Mouse (Mus musculus): ENCODE data around the gene Egln3.

Gene Egln3

GRCm38 (mm10) chr12:54202276-54202675, 1.4 kb downstream of the Egln3 start:
- no peak for DNase-seq

DNA sequence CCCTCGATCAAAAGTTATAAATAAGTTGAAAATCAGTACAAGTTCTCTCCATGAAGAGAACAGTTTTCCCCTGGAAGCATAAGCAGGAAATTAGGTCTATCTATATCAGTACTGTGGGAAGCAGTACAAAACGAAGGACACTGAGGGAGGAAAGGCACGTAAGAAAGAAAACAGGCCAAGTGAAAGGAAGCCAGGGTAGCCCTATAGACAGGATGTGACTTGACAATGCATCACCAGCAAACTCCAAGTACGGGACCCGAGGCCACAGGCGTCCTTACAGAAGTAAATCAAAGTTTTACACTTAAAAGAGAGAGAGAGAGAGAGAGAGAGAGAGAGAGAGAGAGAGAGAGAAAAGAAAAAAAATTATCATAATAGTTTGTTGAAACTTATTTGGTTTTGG, 2.8 kb downstream of the Egln3 start:
- DNase-seq, result no peak

DNA sequence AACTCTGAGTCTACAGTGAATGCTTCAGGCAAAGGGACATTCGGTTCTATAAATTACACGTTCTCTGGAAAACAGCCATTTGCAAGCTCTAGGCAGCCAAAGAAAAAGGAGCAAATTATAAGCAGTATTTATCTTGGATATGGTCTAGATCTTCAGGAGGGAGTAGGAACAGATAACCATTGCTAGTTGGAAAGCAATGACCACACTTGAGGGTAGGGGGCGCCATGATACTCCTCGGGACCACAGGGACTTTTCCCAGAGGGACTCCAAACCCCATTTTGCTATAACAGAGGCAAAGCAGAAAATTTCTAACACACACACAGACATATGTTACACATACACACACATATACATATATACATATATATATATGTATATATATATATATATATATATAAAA, 3.5 kb downstream of the Egln3 start:
- peak; percentile 38 for DNase-seq

DNA sequence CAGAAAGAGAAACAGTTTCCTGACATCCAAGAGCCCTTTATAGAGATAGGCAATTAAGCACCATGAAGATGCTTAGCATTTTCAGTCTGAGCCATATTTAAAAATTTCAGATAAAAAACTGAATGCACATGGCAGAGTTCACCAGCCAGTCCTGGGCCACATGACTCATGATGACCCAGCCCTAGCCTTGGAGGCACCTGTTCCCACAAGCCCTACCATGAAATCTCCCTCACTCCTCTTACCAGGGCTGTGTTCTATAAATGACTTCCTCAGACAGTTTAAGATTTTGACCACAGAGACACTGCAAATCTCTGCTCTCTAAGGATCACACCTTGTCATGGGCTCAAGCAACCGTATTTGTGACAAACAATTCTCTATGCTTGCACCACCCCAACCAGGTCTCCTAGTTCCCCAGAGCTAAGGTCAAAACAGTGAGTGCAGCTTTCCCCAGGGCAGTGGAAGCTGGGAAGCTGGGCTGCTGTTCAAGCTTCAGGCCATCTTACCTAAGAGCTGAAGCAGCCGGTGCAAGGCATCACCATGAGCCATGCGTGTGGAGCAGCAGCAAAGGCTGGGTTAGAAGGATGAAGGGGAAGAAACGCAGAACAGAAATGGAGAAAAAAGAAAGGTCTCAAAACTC, 5.3 kb downstream of the Egln3 start:
- DNase-seq, result no peak

DNA sequence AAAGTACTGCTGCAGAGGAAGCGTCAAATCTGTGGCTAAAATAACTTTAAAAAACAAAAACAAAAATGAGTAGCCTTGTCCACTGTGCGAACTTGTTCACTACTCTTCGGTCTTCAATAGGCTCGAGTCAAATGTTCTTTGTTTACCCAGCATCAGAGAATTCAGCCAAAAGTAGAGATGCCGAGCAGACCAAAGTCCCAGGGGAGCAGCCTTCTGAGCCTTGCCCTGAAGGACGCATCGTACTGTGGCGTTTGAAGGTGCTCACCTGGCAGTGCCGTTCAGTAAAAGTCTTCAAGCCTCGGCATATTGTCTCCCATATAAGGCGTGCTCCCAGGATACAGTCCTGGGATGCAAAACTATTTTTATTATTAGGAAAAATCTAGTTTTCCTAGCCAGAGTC, 5.8 kb downstream of the Egln3 start:
- DNase-seq, result no peak

GRCm38 (mm10) chr12:54197301-54197782, 6.3 kb downstream of the Egln3 start:
- DNase-seq, result no peak

GRCm38 (mm10) chr12:54196881-54197280, 6.8 kb downstream of the Egln3 start:
- no peak for DNase-seq

GRCm38 (mm10) chr12:54194159-54194558, 9.5 kb downstream of the Egln3 start:
- no peak for DNase-seq

- no peak for DNase-seq
These were observed 11.4 kb downstream of the Egln3 start for GRCm38 (mm10) chr12:54192305-54192661.

- DNase-seq, result peak; percentile 82
These were observed 11.9 kb downstream of the Egln3 start for GRCm38 (mm10) chr12:54191608-54192304.

DNA sequence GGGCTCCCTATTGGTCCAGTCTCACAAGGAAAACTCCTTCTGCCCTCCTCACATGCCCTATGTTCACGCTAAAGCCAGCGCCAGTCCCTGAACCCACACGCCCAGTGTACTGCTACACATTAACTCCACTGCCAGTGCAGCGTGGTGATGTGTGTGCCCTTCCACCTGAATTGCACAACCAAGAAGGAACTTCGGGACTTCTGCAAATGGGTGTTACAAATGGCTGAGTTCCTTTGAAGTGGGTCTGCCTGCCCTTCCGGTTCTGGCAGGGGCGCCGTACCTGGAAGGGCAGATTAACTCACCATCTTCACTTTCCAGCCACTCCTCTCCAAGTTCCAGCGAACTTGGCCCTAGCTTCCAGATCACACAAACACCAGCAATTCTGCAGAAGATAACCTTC, 12.5 kb downstream of the Egln3 start:
- DNase-seq, result peak; percentile 61

DNA sequence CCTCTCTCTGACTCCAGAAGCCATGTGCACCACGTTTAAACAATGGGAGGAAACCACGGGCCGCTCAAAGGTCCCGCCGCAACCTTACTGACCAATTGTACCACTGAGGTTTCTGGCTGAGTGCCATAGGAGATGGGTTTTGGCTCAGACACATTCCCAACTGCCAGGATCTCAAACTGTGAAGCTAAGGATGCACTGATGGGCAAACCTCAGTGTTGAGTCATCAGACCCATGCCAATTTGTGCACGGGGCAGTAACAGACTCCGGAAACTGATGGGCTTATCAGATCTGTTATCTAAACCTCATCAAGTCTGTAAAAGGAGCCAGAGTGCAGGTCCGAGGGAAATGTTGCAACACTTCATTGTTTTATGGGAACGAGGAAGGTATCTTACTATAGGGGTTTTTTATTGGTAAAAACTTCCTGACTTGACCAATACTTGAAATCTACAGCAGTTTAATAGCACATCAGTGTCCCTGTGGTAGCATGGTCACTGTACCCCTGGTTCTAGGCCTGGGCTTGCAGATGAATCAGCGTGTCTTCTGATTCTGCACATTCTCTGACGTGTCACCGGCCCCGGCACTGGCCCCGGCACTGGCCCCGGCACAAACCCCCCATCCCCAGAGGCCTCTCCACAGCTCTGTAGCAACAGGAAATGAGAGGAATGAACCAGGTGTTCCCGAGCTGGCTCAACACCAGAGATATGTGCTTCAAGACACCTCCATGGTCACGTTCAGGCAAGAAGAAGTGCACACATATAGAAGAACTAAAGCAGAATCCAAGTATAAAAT, 15.7 kb downstream of the Egln3 start:
- DNase-seq, result peak; percentile 57

GRCm38 (mm10) chr12:54186926-54187623, 16.6 kb downstream of the Egln3 start:
- DNase-seq, result no peak

- no peak for DNase-seq
These were observed 19.4 kb downstream of the Egln3 start for GRCm38 (mm10) chr12:54184264-54184663.

- DNase-seq, result no peak
These were observed 25.3 kb downstream of the Egln3 start for GRCm38 (mm10) chr12:54178323-54178722.

DNA sequence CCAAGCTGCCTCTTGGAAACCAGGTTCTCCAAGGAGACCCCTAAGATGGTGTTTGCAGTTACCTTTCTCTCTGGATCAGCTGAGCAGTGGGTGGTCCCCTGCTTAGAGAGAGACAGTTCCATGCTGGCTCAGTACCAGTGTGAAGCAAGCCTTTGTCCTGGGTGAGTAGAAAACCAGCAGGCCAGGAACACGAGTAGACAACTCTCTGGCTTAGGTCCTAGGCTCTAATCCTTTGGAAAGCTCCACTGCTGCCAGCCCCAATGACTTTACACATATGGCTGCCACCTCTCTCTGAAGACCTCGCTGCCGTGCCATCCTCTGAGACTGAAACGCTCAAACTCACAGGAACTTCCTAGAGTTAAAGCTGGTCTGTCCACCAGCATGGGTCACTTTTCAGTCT, 34.9 kb downstream of the Egln3 start:
- no peak for DNase-seq

GRCm38 (mm10) chr12:54167737-54168136, 35.9 kb downstream of the Egln3 start:
- DNase-seq, result peak; percentile 22

- DNase-seq, result no peak
These were observed 39.0 kb downstream of the Egln3 start for GRCm38 (mm10) chr12:54164724-54165050.

DNA sequence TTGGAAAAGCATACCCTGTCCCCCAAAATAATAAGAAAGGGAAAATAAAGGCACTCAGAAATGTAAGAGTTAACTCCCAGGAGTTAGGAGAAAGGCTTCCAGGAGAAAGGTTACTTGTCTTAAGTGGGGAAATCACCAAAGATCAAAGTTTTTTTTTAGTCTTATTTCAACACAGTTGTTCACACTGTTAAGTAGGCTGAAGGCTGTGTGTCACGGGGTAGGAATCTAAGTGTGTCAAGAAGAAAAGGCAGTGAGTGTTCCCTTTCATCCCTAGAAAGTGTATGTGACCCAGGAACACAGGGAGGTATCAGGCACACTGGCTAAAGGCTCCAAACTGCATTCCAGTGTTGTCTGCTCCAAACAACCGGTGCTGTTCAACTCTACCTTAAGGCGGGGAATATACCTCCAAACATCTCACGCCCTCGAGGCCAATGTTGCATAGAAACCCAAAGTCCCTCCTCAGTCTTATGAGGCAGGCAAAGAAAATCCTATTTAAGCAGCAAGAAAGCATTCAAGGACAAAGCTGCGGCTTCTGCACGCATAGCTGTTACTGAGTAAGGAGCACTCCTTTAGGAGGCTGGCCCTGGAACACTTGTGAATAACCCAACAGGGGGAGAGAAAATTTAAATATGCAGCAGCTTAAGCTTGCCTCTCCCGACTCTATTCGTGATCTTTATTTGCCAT, 39.5 kb downstream of the Egln3 start:
- DNase-seq, result peak; percentile 30

- DNase-seq, result no peak
These were observed 40.5 kb downstream of the Egln3 start for GRCm38 (mm10) chr12:54163166-54163565.

- DNase-seq, result peak; percentile 37
These were observed 41.0 kb downstream of the Egln3 start for GRCm38 (mm10) chr12:54162637-54163131.

- no peak for DNase-seq
These were observed 42.0 kb downstream of the Egln3 start for GRCm38 (mm10) chr12:54161468-54162202.

All from lung, postnatal 36 days (tissue).